Mouse (Mus musculus) spleen, adult 12 weeks (tissue): Measurements from ENCODE around the gene Erg.

Experiments used
- DNase-seq: peaks from one replicate; pipeline ENCODE4 v3.0.0; 2022; ENCODE audit warnings: low spot score

Gene Erg

GRCm38 (mm10) chr16:95439794-95440193 lies 146.6 kb downstream of the Erg start:
- no peak for DNase-seq

GRCm38 (mm10) chr16:95438848-95439540 lies 147.4 kb downstream of the Erg start:
- no peak for DNase-seq

GRCm38 (mm10) chr16:95436611-95437010 lies 149.8 kb downstream of the Erg start:
- no peak for DNase-seq

- DNase-seq, result no peak
These were observed 150.3 kb downstream of the Erg start for GRCm38 (mm10) chr16:95436051-95436450.

- no peak for DNase-seq
These were observed 152.0 kb downstream of the Erg start for GRCm38 (mm10) chr16:95434434-95434833.

- no peak for DNase-seq
These were observed 153.8 kb downstream of the Erg start for GRCm38 (mm10) chr16:95432540-95432971.

- DNase-seq, result no peak
These were observed 156.5 kb downstream of the Erg start for GRCm38 (mm10) chr16:95429851-95430250.

GRCm38 (mm10) chr16:95428239-95428638 lies 158.2 kb downstream of the Erg start:
- DNase-seq, result no peak

GRCm38 (mm10) chr16:95427512-95427911 lies 158.9 kb downstream of the Erg start:
- no peak for DNase-seq

GRCm38 (mm10) chr16:95422658-95423073 lies 163.7 kb downstream of the Erg start:
- DNase-seq, result no peak

GRCm38 (mm10) chr16:95421235-95421886 lies 165.0 kb downstream of the Erg start:
- DNase-seq, result no peak

- DNase-seq, result no peak
These were observed 170.5 kb downstream of the Erg start for GRCm38 (mm10) chr16:95415921-95416320.

- no peak for DNase-seq
These were observed 171.0 kb downstream of the Erg start for GRCm38 (mm10) chr16:95415372-95415771.

- no peak for DNase-seq
These were observed 172.9 kb downstream of the Erg start for GRCm38 (mm10) chr16:95413401-95413959.

- DNase-seq, result no peak
These were observed 178.3 kb downstream of the Erg start for GRCm38 (mm10) chr16:95408096-95408495.

- DNase-seq, result no peak
These were observed 180.9 kb downstream of the Erg start for GRCm38 (mm10) chr16:95405496-95405895.

- DNase-seq, result no peak
These were observed 182.9 kb downstream of the Erg start for GRCm38 (mm10) chr16:95403453-95403852.

- DNase-seq, result no peak
These were observed 184.5 kb downstream of the Erg start for GRCm38 (mm10) chr16:95401869-95402268.

GRCm38 (mm10) chr16:95398761-95399343 lies 187.5 kb downstream of the Erg start:
- no peak for DNase-seq

GRCm38 (mm10) chr16:95390787-95391186 lies 195.6 kb downstream of the Erg start:
- no peak for DNase-seq

GRCm38 (mm10) chr16:95388811-95389529 lies 197.4 kb downstream of the Erg start:
- DNase-seq, result no peak

GRCm38 (mm10) chr16:95388292-95388691 lies 198.1 kb downstream of the Erg start:
- DNase-seq, result no peak
